Mouse (Mus musculus): ENCODE results near the gene Pml. TPM values are rescaled to one million over a fixed set of nuclear protein-coding genes. Genes with fewer than 3 reads are reported as not detected.

Gene Pml
- polyA plus RNA-seq, 1 experiment from 2014 or later = 9.7 TPM

DNA sequence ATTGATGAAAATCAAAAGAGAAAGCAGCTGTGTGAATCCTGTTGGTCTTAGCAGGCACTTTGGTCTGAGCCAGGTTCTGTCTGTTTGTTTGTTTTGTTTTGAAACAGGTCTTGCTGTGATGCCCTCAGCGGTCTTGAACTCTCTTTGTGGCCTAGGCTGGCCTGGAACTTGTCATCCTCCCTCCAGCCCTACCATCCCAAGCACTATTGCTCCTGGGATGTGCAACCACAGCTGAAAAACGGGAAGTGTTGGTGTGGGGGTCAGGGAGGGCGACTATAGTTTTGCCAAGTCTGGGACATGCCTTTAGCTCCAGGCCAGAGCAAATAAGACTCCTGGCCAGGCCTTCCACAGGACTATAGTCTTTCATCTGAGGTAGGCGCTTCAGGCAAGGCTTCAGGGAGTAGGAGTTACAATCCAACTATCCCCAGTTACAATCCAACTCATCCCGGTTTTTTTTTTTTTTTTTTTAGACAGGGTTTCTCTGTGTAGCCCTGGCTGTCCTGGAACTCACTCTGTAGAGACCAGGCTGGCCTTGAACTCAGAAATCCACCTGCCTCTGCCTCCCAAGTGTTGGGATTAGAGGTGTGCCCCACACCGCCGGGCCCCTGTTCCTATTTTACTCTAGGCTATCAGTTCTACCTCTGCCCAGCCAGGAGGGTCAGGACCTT, 706 bp downstream of the Pml start:
- H3K4me2 ChIP-seq (replicated peaks) = peak overlapping the region; percentile 59
- H3K9me3 ChIP-seq = no peaks in the 10 kb centered on the region
- H3K27me3 ChIP-seq = no peaks in the 10 kb centered on the region
- no peak for ATAC-seq (ENCODE audit: low FRiP score, low read depth)
- WGBS = 47% methylated on average over 7 of the region's 7 CpGs
- H3K9ac ChIP-seq (replicated peaks) = peak overlapping the region; percentile 56; the same call in 1 of the 2 replicates
- peak overlapping the region; percentile 42 for H3K4me3 ChIP-seq
- peaks cover 33% of the 10 kb centered on the region for H3K4me1 ChIP-seq
- no peak overlapping the region for H3K27ac ChIP-seq (replicated peaks)
- H3K36me3 ChIP-seq = no peaks in the 10 kb centered on the region

- Histone ChIP-seq H3K36me3 (no peaks in the 10 kb centered on the region), H3K27ac (replicated peaks) (peak overlapping the region; percentile 42; the same call in 1 of the 2 replicates), H3K9ac (replicated peaks) (peak overlapping the region; percentile 49; the same call in 1 of the 2 replicates), H3K27me3 (no peaks in the 10 kb centered on the region), H3K4me2 (replicated peaks) (peak overlapping the region; percentile 43), H3K9me3 (no peaks in the 10 kb centered on the region), H3K4me3 (0 out of 2 replicates have a peak overlapping the region, but pooled peaks have one; percentile 17), H3K4me1 (peaks cover 32% of the 10 kb centered on the region)
- ATAC-seq (ENCODE audit: low FRiP score, low read depth) = peak; percentile 69; the same call in 1 of the 2 replicates
- WGBS = 17% methylated on average over 25 of the region's 25 CpGs
Measured at GRCm38 (mm10) chr9:58247064-58247759, 2.4 kb downstream of the Pml start.

DNA sequence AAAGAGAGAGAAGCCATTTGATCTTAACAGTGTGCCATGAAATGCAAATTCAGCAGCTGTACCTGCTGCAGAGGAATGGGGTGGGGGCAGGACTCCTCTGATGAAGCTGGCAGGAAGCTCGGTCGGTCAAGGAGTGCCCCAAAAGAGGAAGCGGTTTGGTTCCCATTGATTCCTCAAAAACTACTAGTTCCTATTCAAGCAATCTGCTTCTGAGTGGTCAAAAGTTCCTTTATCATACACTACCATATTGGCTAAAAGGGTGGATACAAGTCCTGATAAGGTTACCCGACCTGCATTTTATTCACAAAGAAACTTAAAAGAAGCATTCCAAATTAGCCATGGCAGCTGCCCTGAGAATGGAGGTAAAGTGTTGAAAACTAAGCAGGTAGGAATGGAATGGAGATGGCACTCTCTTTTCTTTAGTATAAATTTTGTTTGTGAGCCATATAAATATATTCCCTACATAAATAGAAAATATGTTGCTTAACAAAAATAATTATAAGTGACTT, 3.4 kb downstream of the Pml start:
- Histone ChIP-seq H3K36me3 (no peaks in the 10 kb centered on the region), H3K4me3 (no peak overlapping the region), H3K27me3 (no peaks in the 10 kb centered on the region), H3K9me3 (no peaks in the 10 kb centered on the region), H3K9ac (replicated peaks) (no peak overlapping the region), H3K27ac (replicated peaks) (no peak overlapping the region), H3K4me2 (replicated peaks) (no peak overlapping the region), H3K4me1 (peaks cover 42% of the 10 kb centered on the region)
- no peak for ATAC-seq (ENCODE audit: low FRiP score, low read depth)
- 80% methylated on average over 4 of the region's 4 CpGs for WGBS

GRCm38 (mm10) chr9:58243696-58244095, 5.9 kb downstream of the Pml start:
- 94% methylated on average over 6 of the region's 6 CpGs for WGBS
- H3K4me1 ChIP-seq = peaks cover 32% of the 10 kb centered on the region
- no peak overlapping the region for H3K4me2 ChIP-seq (replicated peaks)
- H3K27ac ChIP-seq (replicated peaks) = no peak overlapping the region
- H3K27me3 ChIP-seq = no peaks in the 10 kb centered on the region
- no peaks in the 10 kb centered on the region for H3K9me3 ChIP-seq
- no peak for ATAC-seq (ENCODE audit: low FRiP score, low read depth)
- H3K4me3 ChIP-seq = no peak overlapping the region
- H3K36me3 ChIP-seq = no peaks in the 10 kb centered on the region
- no peak overlapping the region for H3K9ac ChIP-seq (replicated peaks)

- no peak overlapping the region for H3K27ac ChIP-seq (replicated peaks)
- H3K9ac ChIP-seq (replicated peaks) = no peak overlapping the region
- no peak for ATAC-seq (ENCODE audit: low FRiP score, low read depth)
- H3K36me3 ChIP-seq = no peaks in the 10 kb centered on the region
- no peak overlapping the region for H3K4me2 ChIP-seq (replicated peaks)
- no peaks in the 10 kb centered on the region for H3K9me3 ChIP-seq
- H3K27me3 ChIP-seq = no peaks in the 10 kb centered on the region
- H3K4me1 ChIP-seq = peaks cover 27% of the 10 kb centered on the region
- H3K4me3 ChIP-seq = no peak overlapping the region
- WGBS = 90% methylated on average over 5 of the region's 5 CpGs
Measured at GRCm38 (mm10) chr9:58242696-58243095, 6.9 kb downstream of the Pml start.

DNA sequence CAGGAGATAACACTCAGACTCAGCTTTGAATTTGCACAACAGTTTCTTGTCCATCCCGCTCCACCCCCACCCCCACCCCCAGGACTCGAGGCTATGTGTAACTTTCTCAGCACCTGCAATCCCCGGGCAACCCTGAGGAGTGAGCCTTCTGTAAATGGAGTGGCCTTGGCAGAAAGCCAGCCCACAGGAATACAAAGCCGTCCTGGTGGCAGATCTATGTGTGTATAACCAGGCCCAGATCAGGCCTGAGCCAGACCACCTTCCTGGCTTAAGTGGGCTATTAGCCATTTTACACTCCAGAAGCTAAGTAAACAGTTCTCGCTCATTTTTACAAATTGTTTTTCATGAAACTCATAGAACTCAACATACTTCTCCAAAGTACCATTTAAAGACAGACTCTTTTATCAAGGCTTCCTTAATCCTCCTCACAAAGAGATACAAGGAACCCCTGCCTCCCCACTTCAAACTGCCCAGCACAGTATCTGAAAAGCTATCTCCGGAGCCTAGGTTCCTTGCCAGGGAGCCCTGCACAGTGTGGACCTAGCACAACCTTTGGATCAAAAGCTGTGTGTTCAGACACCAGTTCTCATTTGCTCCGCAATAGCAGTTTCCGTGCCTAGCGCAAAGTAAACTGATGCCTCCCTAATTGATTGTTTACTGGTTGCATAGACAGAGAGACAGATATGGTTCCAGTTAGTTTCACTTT, 7.7 kb downstream of the Pml start:
- WGBS = 60% methylated on average over 9 of the region's 9 CpGs
- peak overlapping the region; percentile 66; the same call in 1 of the 2 replicates for H3K27ac ChIP-seq (replicated peaks)
- ATAC-seq (ENCODE audit: low FRiP score, low read depth) = no peak

GRCm38 (mm10) chr9:58234502-58235015, 15.0 kb downstream of the Pml start:
- Histone ChIP-seq H3K4me2 (replicated peaks) (no peak overlapping the region), H3K27me3 (no peaks in the 10 kb centered on the region), H3K9me3 (no peaks in the 10 kb centered on the region), H3K27ac (replicated peaks) (no peak overlapping the region), H3K4me1 (no peaks in the 10 kb centered on the region), H3K4me3 (no peak overlapping the region), H3K9ac (replicated peaks) (no peak overlapping the region), H3K36me3 (peaks cover 22% of the 10 kb centered on the region)
- no peak for ATAC-seq (ENCODE audit: low FRiP score, low read depth)
- WGBS = 95% methylated on average over 28 of the region's 28 CpGs

More for the DNA sequence above, 7.7 kb downstream of the Pml start:
- H3K4me2 ChIP-seq (replicated peaks) = no peak overlapping the region
- H3K4me3 ChIP-seq = no peak overlapping the region
- H3K9ac ChIP-seq (replicated peaks) = no peak overlapping the region
- no peaks in the 10 kb centered on the region for H3K36me3 ChIP-seq
- no peaks in the 10 kb centered on the region for H3K27me3 ChIP-seq
- no peaks in the 10 kb centered on the region for H3K9me3 ChIP-seq
- peaks cover 22% of the 10 kb centered on the region for H3K4me1 ChIP-seq

GRCm38 (mm10) chr9:58232374-58232773, 17.2 kb downstream of the Pml start:
- H3K9me3 ChIP-seq = no peaks in the 10 kb centered on the region
- no peak for ATAC-seq (ENCODE audit: low FRiP score, low read depth)
- no peak overlapping the region for H3K27ac ChIP-seq (replicated peaks)
- 84% methylated on average over 5 of the region's 5 CpGs for WGBS
- no peaks in the 10 kb centered on the region for H3K4me1 ChIP-seq
- no peak overlapping the region for H3K4me3 ChIP-seq
- no peaks in the 10 kb centered on the region for H3K27me3 ChIP-seq
- no peak overlapping the region for H3K9ac ChIP-seq (replicated peaks)
- peaks cover 39% of the 10 kb centered on the region for H3K36me3 ChIP-seq
- no peak overlapping the region for H3K4me2 ChIP-seq (replicated peaks)

GRCm38 (mm10) chr9:58231746-58232145, 17.8 kb downstream of the Pml start:
- Histone ChIP-seq H3K36me3 (peaks cover 41% of the 10 kb centered on the region), H3K4me3 (no peak overlapping the region), H3K9me3 (no peaks in the 10 kb centered on the region), H3K4me1 (no peaks in the 10 kb centered on the region), H3K4me2 (replicated peaks) (no peak overlapping the region), H3K27ac (replicated peaks) (no peak overlapping the region), H3K9ac (replicated peaks) (no peak overlapping the region), H3K27me3 (no peaks in the 10 kb centered on the region)
- WGBS = 83% methylated on average over 6 of the region's 6 CpGs
- no peak for ATAC-seq (ENCODE audit: low FRiP score, low read depth)

GRCm38 (mm10) chr9:58228777-58229466, 20.7 kb downstream of the Pml start:
- H3K9me3 ChIP-seq = no peaks in the 10 kb centered on the region
- ATAC-seq (ENCODE audit: low FRiP score, low read depth) = no peak
- WGBS = 92% methylated on average over 9 of the region's 9 CpGs

More at GRCm38 (mm10) chr9:58228777-58229466, 20.7 kb downstream of the Pml start:
- Histone ChIP-seq H3K4me1 (no peaks in the 10 kb centered on the region), H3K27me3 (no peaks in the 10 kb centered on the region), H3K27ac (replicated peaks) (no peak overlapping the region), H3K36me3 (peaks cover 32% of the 10 kb centered on the region), H3K9ac (replicated peaks) (no peak overlapping the region), H3K4me2 (replicated peaks) (no peak overlapping the region), H3K4me3 (no peak overlapping the region)

Data from midbrain, embryonic 12.5 days (tissue).